Mouse (Mus musculus): ENCODE data around the gene Lalba. TPM values are rescaled to one million over a fixed set of nuclear protein-coding genes. Genes with fewer than 3 reads are reported as not detected.

The Lalba gene
- polyA plus RNA-seq, 1 experiment = not detected

DNA sequence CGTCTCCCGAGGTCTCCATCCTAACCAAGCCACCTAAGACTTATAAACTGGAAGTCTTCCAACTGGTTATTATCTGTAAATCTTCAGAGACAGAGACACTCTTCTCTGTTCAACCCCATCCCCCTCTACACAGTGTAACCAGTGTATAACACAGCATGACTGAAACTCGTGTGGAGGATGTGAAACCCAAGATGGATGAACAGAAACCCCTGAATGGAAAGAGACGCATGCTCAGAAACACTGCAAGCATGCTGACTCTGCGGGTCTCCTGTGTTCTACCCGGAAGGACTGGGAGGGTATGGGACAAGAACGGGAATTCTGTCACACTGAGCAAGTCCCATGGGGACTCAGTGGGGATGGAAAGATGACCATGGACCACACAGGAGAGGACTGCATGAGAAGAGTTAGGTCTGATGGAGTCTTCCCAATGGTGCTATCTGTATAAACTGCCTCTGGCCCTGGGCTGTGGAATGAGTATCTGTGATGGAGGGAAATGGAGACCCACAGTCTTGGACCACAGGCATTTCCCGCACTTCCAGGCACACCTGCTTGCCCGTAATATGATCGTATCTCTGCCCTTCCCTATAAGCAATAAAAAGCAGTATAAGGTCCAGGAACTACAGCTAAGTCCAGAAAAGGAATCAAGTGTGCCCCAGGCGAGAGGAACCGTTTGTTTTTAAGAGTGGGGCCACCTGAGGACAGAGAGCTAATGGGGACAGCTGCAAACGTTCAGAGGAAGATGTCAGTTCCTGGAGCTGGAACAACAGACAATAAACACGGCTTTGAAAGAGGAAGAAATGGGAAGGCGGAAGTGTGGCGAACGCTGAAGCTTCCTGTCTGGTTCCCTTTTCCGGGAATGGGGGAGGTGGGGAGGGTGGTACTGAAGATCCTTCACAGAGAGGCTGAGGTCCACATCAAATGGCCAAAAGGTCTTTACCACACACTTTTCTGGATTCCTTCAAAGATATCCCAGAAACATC, 1.7 kb upstream of the Lalba start:
- Histone ChIP-seq H3K27ac (ENCODE audit: insufficient read depth, low read length) (no peak overlapping the region), H3K4me3 (ENCODE audit: low read depth, low read length) (no peak overlapping the region), H3K9ac (ENCODE audit: low read depth, poor library complexity, severe bottlenecking) (no peak overlapping the region), H3K9me3 (replicated peaks; ENCODE audit: control insufficient read depth, insufficient read depth, low read length, poor library complexity, severe bottlenecking) (no peaks in the 10 kb centered on the region), H3K4me1 (ENCODE audit: control insufficient read depth, insufficient read depth, low read length) (no peaks in the 10 kb centered on the region), H3K36me3 (ENCODE audit: control insufficient read depth, insufficient read depth, low read length, poor library complexity, severe bottlenecking) (no peaks in the 10 kb centered on the region), H3K27me3 (ENCODE audit: control insufficient read depth, insufficient read depth, low read length, poor library complexity, severe bottlenecking) (no peaks in the 10 kb centered on the region)
- TF ChIP-seq POLR2A (IDR thresholded peaks at IDR 0.05; ENCODE audit: insufficient read depth, low read length) = no peak
- no peak for TF ChIP-seq CTCF (IDR thresholded peaks at IDR 0.05; ENCODE audit: low read depth, low read length)
- TF ChIP-seq EP300 (IDR thresholded peaks at IDR 0.05; ENCODE audit: insufficient read depth, low read depth, low read length) = no peak

DNA sequence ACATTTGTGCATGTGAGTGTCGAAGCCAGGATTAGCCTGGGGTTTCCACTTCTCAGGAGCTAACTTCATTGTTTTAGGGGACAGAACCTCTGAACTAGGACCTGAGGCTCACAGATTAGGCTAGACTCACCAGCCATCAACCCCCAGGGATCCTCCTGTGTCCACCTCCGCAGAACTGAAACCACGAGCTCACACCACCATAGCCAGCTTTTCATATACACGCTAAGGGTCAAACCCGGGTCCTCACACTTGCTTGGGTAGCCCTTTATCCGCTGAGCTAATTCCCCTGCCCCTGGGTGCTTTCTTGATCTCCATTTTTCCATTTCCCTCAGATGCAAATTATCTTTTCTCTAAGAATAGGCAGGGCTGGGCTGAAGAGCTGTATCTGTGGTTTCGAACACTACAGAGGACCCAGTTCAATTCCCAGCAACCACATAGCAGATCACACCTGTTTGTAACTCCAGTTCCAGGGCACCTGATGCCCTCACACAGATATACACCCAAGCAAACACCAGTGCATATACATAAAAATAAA, 2.9 kb downstream of the Lalba start:
- Histone ChIP-seq H3K27ac (ENCODE audit: insufficient read depth, low read length) (no peak overlapping the region), H3K36me3 (ENCODE audit: control insufficient read depth, insufficient read depth, low read length, poor library complexity, severe bottlenecking) (no peaks in the 10 kb centered on the region), H3K9me3 (replicated peaks; ENCODE audit: control insufficient read depth, insufficient read depth, low read length, poor library complexity, severe bottlenecking) (no peaks in the 10 kb centered on the region), H3K27me3 (ENCODE audit: control insufficient read depth, insufficient read depth, low read length, poor library complexity, severe bottlenecking) (no peaks in the 10 kb centered on the region), H3K4me3 (ENCODE audit: low read depth, low read length) (no peak overlapping the region), H3K4me1 (ENCODE audit: control insufficient read depth, insufficient read depth, low read length) (no peaks in the 10 kb centered on the region), H3K9ac (ENCODE audit: low read depth, poor library complexity, severe bottlenecking) (no peak overlapping the region)
- no peak for TF ChIP-seq EP300 (IDR thresholded peaks at IDR 0.05; ENCODE audit: insufficient read depth, low read depth, low read length)

DNA sequence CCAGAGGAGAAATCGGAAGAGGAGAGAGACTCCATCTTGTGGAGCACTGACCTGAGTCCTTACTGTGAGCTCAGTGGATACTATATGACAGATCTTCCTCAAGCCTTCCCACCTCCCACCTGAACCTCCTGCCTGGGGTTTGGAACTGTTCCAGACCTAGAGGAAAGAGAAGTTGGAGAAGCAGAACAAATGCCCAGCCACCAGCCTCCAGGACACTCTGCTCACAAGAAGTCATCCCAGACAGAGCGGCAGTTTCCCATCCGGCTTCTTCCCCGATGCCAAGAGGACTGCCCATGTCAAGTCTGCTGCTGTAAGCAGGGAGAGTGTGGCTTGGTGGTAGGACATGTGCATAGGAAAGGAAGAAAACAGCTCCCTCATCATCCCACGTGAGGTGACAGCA, 6.2 kb downstream of the Lalba start:
- H3K27me3 ChIP-seq (ENCODE audit: control insufficient read depth, insufficient read depth, low read length, poor library complexity, severe bottlenecking) = no peaks in the 10 kb centered on the region
- no peaks in the 10 kb centered on the region for H3K9me3 ChIP-seq (replicated peaks; ENCODE audit: control insufficient read depth, insufficient read depth, low read length, poor library complexity, severe bottlenecking)
- no peak overlapping the region for H3K9ac ChIP-seq (ENCODE audit: low read depth, poor library complexity, severe bottlenecking)
- H3K4me1 ChIP-seq (ENCODE audit: control insufficient read depth, insufficient read depth, low read length) = no peaks in the 10 kb centered on the region
- H3K36me3 ChIP-seq (ENCODE audit: control insufficient read depth, insufficient read depth, low read length, poor library complexity, severe bottlenecking) = no peaks in the 10 kb centered on the region
- H3K27ac ChIP-seq (ENCODE audit: insufficient read depth, low read length) = no peak overlapping the region
- H3K4me3 ChIP-seq (ENCODE audit: low read depth, low read length) = no peak overlapping the region
- TF ChIP-seq POLR2A (IDR thresholded peaks at IDR 0.05; ENCODE audit: insufficient read depth, low read length) (no peak), CTCF (IDR thresholded peaks at IDR 0.05; ENCODE audit: low read depth, low read length) (no peak), EP300 (IDR thresholded peaks at IDR 0.05; ENCODE audit: insufficient read depth, low read depth, low read length) (no peak)

DNA sequence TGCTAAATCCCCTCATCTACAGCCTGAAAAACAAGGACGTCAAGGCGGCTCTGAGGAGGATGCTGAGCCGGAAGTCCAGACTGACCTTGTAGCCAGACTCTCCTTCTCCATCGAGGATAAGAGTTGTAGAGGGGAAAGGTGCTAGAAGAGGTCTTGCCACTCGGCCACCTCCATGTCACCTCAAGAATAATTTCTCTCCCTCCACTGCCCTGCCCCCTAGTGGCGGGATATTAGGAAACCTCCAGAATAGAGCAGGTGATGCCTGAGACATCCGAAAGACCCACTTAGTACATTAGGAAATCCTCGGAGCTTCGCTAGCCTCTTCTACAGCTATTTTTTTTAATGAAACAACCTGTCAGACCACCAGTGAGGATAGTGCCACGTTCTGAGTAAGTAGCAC, 7.1 kb downstream of the Lalba start:
- no peaks in the 10 kb centered on the region for H3K9me3 ChIP-seq (replicated peaks; ENCODE audit: control insufficient read depth, insufficient read depth, low read length, poor library complexity, severe bottlenecking)
- H3K27me3 ChIP-seq (ENCODE audit: control insufficient read depth, insufficient read depth, low read length, poor library complexity, severe bottlenecking) = no peaks in the 10 kb centered on the region
- no peak overlapping the region for H3K27ac ChIP-seq (ENCODE audit: insufficient read depth, low read length)
- no peak overlapping the region for H3K4me3 ChIP-seq (ENCODE audit: low read depth, low read length)
- H3K36me3 ChIP-seq (ENCODE audit: control insufficient read depth, insufficient read depth, low read length, poor library complexity, severe bottlenecking) = no peaks in the 10 kb centered on the region
- no peaks in the 10 kb centered on the region for H3K4me1 ChIP-seq (ENCODE audit: control insufficient read depth, insufficient read depth, low read length)
- TF ChIP-seq POLR2A (IDR thresholded peaks at IDR 0.05; ENCODE audit: insufficient read depth, low read length) = no peak
- TF ChIP-seq CTCF (IDR thresholded peaks at IDR 0.05; ENCODE audit: low read depth, low read length) = peak; percentile 65
- TF ChIP-seq EP300 (IDR thresholded peaks at IDR 0.05; ENCODE audit: insufficient read depth, low read depth, low read length) = no peak
- H3K9ac ChIP-seq (ENCODE audit: low read depth, poor library complexity, severe bottlenecking) = no peak overlapping the region

DNA sequence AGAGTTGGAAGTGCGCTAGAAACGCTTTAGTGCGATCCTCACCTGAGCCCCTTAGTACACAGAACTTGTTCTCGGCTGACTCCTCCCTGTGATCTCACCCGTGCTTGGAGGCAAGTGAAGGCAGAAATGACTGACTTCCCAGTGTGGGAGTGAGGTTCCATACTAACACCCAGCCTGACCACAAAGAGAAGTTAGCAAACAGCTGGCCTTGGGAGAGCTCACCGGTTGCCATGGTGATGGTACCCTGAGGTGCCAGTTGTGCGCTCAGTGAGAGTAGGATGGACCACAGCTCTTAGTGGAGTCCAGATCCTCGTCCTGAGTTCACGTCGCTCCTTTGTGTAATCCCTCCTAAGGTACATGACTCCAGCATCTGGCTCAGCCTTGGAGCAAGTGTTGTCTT, 7.6 kb downstream of the Lalba start:
- Histone ChIP-seq H3K27ac (ENCODE audit: insufficient read depth, low read length) (no peak overlapping the region), H3K36me3 (ENCODE audit: control insufficient read depth, insufficient read depth, low read length, poor library complexity, severe bottlenecking) (no peaks in the 10 kb centered on the region), H3K27me3 (ENCODE audit: control insufficient read depth, insufficient read depth, low read length, poor library complexity, severe bottlenecking) (no peaks in the 10 kb centered on the region), H3K4me1 (ENCODE audit: control insufficient read depth, insufficient read depth, low read length) (no peaks in the 10 kb centered on the region), H3K4me3 (ENCODE audit: low read depth, low read length) (no peak overlapping the region), H3K9me3 (replicated peaks; ENCODE audit: control insufficient read depth, insufficient read depth, low read length, poor library complexity, severe bottlenecking) (no peaks in the 10 kb centered on the region), H3K9ac (ENCODE audit: low read depth, poor library complexity, severe bottlenecking) (no peak overlapping the region)
- no peak for TF ChIP-seq POLR2A (IDR thresholded peaks at IDR 0.05; ENCODE audit: insufficient read depth, low read length)
- TF ChIP-seq CTCF (IDR thresholded peaks at IDR 0.05; ENCODE audit: low read depth, low read length) = no peak
- TF ChIP-seq EP300 (IDR thresholded peaks at IDR 0.05; ENCODE audit: insufficient read depth, low read depth, low read length) = no peak

DNA sequence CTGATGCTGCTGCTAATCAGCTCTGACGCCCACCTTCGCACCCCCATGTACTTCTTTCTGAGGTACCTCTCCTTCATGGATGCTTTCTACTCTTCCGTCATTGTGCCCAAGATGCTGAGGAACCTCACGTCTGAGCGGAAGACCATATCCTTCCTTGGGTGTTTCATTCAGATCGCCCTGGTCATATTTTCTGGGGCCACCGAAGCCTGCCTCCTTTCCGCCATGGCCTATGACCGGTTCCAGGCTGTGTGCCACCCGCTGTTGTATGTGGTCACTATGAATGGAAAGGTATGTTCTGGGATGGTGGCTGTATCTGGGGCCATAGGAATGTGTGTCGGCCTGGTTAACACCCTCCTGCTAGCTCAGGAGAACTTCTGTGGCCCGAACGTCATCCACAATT, 11.0 kb downstream of the Lalba start:
- Histone ChIP-seq H3K4me3 (ENCODE audit: low read depth, low read length) (no peak overlapping the region), H3K9ac (ENCODE audit: low read depth, poor library complexity, severe bottlenecking) (no peak overlapping the region), H3K27ac (ENCODE audit: insufficient read depth, low read length) (no peak overlapping the region), H3K9me3 (replicated peaks; ENCODE audit: control insufficient read depth, insufficient read depth, low read length, poor library complexity, severe bottlenecking) (no peaks in the 10 kb centered on the region), H3K4me1 (ENCODE audit: control insufficient read depth, insufficient read depth, low read length) (no peaks in the 10 kb centered on the region), H3K36me3 (ENCODE audit: control insufficient read depth, insufficient read depth, low read length, poor library complexity, severe bottlenecking) (no peaks in the 10 kb centered on the region), H3K27me3 (ENCODE audit: control insufficient read depth, insufficient read depth, low read length, poor library complexity, severe bottlenecking) (no peaks in the 10 kb centered on the region)
- TF ChIP-seq EP300 (IDR thresholded peaks at IDR 0.05; ENCODE audit: insufficient read depth, low read depth, low read length) = no peak
- no peak for TF ChIP-seq CTCF (IDR thresholded peaks at IDR 0.05; ENCODE audit: low read depth, low read length)
- no peak for TF ChIP-seq POLR2A (IDR thresholded peaks at IDR 0.05; ENCODE audit: insufficient read depth, low read length)
